Mouse (Mus musculus) G1E (cell line): ENCODE data around the gene Mypn.

Source experiments
- CTCF ChIP-seq: IDR thresholded peaks from 2 replicates; pipeline ENCODE4 v1.5.1; 2012; ENCODE audit warnings: low read depth, low read length, inconsistent platforms, mixed read lengths
- GATA1 ChIP-seq: IDR thresholded peaks from 2 replicates; pipeline ENCODE4 v1.6.1; 2012; ENCODE audit warnings: borderline replicate concordance, low read length, inconsistent platforms, mixed read lengths
- GATA2 ChIP-seq: IDR thresholded peaks from 2 replicates; pipeline ENCODE4 v1.6.1; 2012; ENCODE audit warnings: low read depth, low read length, inconsistent platforms, borderline replicate concordance
- POLR2AphosphoS5 ChIP-seq: IDR thresholded peaks from 2 replicates; pipeline ENCODE4 v1.6.1; 2012; ENCODE audit warnings: low read depth, low read length, inconsistent platforms; ENCODE audit not compliant: insufficient replicate concordance
- TAL1 ChIP-seq: conservative IDR thresholded peaks from 2 replicates; pipeline ENCODE4 v1.6.1; 2012; ENCODE audit warnings: low read depth, low read length, inconsistent platforms, mixed read lengths

DNA sequence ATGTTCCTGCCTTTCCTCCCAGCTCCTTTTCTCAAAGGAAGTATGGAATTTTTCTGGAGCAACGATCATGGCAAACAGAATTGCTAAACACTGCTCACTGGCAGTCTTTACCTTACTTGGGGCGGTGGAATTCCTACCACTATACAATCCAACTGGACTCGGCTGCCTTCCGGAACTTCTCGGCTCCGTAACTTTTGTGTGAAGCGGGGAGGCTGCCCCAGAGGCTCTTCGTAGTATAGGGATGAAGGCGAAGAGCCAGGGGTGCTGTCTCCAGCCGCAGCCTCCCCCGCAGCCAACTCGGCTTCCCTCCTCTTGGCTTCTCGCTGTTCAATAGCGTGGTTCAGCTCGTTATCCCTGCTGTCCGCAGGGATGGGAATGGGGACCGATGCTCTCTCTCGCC, 11.5 kb downstream of the Mypn start:
- TF ChIP-seq CTCF (no peak), GATA1 (no peak), TAL1 (no peak), POLR2AphosphoS5 (no peak), GATA2 (no peak)
